Mouse (Mus musculus) heart, embryonic 10.5 days (tissue): ENCODE results near the gene Flt1. TPM values are rescaled to one million over a fixed set of nuclear protein-coding genes. Genes with fewer than 3 reads are reported as not detected.
A peak's percentile ranks its signal among the peaks of the same experiment; 100 is the strongest.
"Not testable (repeated sequence)": the region's sequence is repeated elsewhere in the genome, so short reads cannot be mapped to it uniquely, and the experiment has no call there.

Experiments used
- DNase-seq: peaks from one replicate; pipeline ENCODE4 v3.0.0-alpha.2; 2017; ENCODE audit warnings: low spot score
- H3K27ac ChIP-seq: fragments of 300-500 bp; sonication (generic); 2 replicates; pipeline ENCODE4 v1.5.1; 2016; ENCODE audit warnings: mild to moderate bottlenecking
- H3K27me3 ChIP-seq: fragments of 300-500 bp; sonication (generic); 2 replicates; pipeline ENCODE4 v1.6.1; 2016; ENCODE audit warnings: mild to moderate bottlenecking; ENCODE audit not compliant: poor library complexity, insufficient read depth, severe bottlenecking
- H3K36me3 ChIP-seq: fragments of 300-500 bp; sonication (generic); 2 replicates; pipeline ENCODE4 v1.6.1; 2016; ENCODE audit warnings: mild to moderate bottlenecking, moderate library complexity
- H3K4me1 ChIP-seq: fragments of 300-500 bp; sonication (generic); 2 replicates; pipeline ENCODE4 v1.6.1; 2016; ENCODE audit warnings: mild to moderate bottlenecking
- H3K4me3 ChIP-seq: fragments of 300-500 bp; sonication (generic); 2 replicates; pipeline ENCODE4 v1.5.1; 2016; ENCODE audit warnings: mild to moderate bottlenecking, moderate library complexity
- H3K9me3 ChIP-seq: fragments of 300-500 bp; sonication (generic); 2 replicates; pipeline ENCODE4 v1.6.1; 2016; ENCODE audit warnings: mild to moderate bottlenecking, moderate library complexity
- WGBS: fragments of 180-500 bp; shearing (Covaris S2); methylation state at CpG from one replicate; pipeline ENCODE4 v1.1.7; 2016; 5-methylcytosine and 5-hydroxymethylcytosine counted together
- polyA plus RNA-seq: library from polyadenylated mRNA; unstranded; fragments of >200 nt; fragmentation: Nextera tagmentation; extraction: Ambion mirVana; gene quantifications from 2 replicates; pipeline ENCODE4 v1.2.1, GENCODE M21; 2016

The Flt1 gene
- polyA plus RNA-seq, 1 experiment from 2014 or later = 21.6 TPM

DNA sequence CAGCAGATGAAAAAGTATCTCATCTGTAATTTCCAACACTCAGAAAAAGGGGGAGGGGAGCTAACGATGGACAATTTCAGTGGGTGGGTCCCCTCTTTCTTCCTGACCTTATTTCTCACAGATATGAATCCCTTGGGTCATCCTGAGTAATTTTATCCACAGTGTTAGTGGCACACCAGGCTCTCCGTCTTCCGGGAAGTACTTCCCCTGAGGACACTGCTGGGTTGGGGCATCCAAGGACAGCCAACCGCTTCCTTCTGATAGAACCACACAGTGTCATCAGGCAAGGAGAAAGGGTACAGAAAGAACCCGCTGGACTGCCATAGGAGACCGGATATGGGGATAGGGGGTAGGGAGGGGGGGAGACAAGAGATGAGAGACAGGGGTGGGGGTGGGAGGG lies 111.2 kb downstream of the Flt1 start:
- Histone ChIP-seq H3K27ac (no peak overlapping the region), H3K27me3 (no peaks in the 10 kb centered on the region), H3K4me3 (no peak overlapping the region), H3K9me3 (no peaks in the 10 kb centered on the region), H3K4me1 (peaks cover 6% of the 10 kb centered on the region; the same call in 1 of the 2 replicates), H3K36me3 (no peaks in the 10 kb centered on the region)
- DNase-seq = no peak
- WGBS = 72% methylated on average over 6 of the region's 6 CpGs

DNA sequence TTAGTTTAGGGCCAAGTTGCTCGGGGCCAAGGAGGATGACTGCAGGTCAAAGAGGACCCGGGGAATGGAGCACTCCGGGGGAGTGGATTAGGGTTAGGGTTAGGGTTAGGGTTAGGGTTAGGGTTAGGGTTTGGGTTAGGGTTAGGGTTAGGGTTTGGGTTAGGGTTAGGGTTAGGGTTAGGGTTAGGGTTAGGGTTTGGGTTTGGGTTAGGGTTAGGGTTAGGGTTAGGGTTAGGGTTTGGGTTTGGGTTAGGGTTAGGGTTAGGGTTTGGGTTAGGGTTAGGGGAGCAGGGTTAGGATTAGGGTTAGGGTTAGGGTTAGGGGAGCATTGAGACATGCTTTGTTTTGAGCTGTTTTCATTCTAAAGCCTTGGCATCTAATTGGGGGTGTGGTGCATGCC lies 114.5 kb downstream of the Flt1 start:
- WGBS = 81% methylated on average over 3 of the region's 3 CpGs
- not testable (repeated sequence) for DNase-seq

DNA sequence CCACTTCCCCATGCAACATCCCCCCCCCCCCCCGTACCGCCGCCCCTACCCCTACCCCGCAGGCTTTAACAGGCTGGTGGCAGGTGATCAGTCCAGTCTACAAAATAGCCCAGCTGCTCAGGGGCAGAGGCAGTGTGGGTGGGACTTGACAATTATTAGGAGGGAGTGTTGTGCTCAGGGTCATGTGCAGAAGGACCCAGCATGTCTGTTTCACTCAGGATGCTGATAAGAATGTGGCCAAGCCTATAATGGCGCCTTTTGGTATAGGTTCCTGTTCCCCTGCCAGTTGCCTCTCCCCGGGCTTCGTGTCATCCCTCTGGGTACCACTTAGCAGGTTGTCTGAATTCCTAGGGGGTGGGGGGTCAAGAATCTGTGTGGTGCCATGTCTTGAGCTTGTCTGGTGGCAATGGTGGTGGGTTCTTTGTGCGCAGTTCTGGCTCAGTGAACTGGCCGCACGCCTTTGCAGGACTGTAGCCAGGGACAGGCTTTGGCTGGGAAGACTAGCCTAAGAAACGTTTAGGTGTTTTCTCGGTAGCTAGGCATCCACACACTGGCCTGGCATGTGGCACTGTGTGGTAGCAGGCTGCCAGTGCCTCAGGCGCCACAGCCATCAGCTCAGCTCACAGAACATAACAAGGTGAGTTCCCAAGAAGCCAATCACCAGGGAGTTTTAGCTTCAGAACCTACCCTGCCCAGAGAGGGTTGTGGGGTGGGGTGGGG lies 118.4 kb downstream of the Flt1 start:
- H3K4me3 ChIP-seq = no peak overlapping the region
- H3K4me1 ChIP-seq = peaks cover 7% of the 10 kb centered on the region
- H3K27ac ChIP-seq = peak overlapping the region; percentile 1; the same call in 1 of the 2 replicates
- no peaks in the 10 kb centered on the region for H3K9me3 ChIP-seq
- no peaks in the 10 kb centered on the region for H3K27me3 ChIP-seq
- WGBS = 77% methylated on average over 13 of the region's 13 CpGs
- no peaks in the 10 kb centered on the region for H3K36me3 ChIP-seq
- DNase-seq = no peak

More for the DNA sequence above, 114.5 kb downstream of the Flt1 start:
- not testable (repeated sequence) for H3K4me3 ChIP-seq, H3K27me3 ChIP-seq, H3K27ac ChIP-seq, H3K9me3 ChIP-seq, H3K36me3 ChIP-seq
- peaks cover 13% of the 10 kb centered on the region for H3K4me1 ChIP-seq

DNA sequence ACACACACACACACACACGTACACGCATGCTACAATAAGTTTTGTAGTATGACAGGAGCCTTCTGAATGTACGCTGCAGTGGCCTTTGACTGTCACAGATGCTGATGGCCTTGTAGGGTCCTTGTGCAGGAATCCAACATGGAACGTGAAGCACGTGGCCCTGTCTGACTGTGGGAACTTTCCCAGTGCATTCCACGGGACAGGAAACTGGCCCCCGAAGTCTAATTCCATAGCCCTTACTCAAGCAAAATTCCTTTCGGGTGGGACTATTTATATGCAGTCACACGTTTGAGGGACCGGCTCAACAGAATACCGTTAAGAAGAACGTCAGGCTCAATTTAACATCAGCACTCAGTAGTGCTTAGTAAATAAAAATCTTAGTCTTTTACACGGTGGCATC lies 119.1 kb downstream of the Flt1 start:
- no peaks in the 10 kb centered on the region for H3K27me3 ChIP-seq
- no peaks in the 10 kb centered on the region for H3K36me3 ChIP-seq
- peak overlapping the region; percentile 1; the same call in 1 of the 2 replicates for H3K27ac ChIP-seq
- DNase-seq = no peak
- H3K4me1 ChIP-seq = peaks cover 14% of the 10 kb centered on the region
- no peak overlapping the region for H3K4me3 ChIP-seq
- 73% methylated on average over 13 of the region's 13 CpGs for WGBS
- H3K9me3 ChIP-seq = no peaks in the 10 kb centered on the region

DNA sequence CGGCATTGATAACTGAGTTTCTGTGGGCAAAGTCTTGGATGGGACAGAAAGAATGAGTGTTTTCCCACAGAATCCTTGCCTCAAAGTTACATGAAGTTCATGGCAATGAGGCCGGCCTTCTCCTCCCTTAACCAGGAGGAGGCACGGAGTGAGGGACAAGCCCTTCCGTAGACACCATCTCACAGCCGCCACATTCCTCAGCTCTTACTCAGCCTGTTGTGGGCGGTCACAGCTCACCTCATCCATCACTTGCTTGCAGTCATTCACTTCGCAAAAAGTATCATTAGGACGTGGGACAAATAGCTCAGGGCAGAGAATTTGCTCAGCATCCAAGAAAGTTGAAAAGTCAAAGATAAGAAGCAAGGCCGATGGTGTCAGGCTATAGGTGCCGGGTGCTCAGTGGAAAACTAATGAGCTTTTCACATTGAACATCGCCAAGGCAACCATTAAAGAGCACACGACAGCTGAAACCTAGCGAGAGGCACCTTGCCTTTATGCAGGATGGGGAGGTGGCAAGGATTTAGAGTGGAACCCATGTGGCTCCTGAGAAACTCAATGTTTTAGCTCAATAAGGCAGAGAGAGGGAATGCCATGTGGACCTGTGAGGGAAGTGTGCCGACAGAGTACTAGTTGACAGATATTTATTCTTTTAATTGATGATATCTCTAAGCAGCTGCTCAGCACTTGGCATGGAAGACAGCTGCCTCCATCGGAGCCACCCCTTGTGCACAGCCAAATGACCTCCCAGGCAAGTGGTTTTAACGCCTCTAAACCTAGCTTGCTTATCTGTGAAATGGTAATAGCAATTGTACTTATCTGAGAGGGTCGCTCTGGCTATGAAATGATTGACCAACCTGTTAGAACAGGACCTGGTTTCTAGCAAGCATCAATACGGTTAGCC lies 124.1 kb downstream of the Flt1 start:
- H3K27me3 ChIP-seq = peaks cover 5% of the 10 kb centered on the region; the same call in 1 of the 2 replicates
- H3K9me3 ChIP-seq = no peaks in the 10 kb centered on the region
- DNase-seq = no peak
- 0 out of 2 replicates have a peak, but pooled peaks cover 2% of the 10 kb centered on the region for H3K36me3 ChIP-seq
- H3K4me1 ChIP-seq = peaks cover 28% of the 10 kb centered on the region
- no peak overlapping the region for H3K27ac ChIP-seq
- no peak overlapping the region for H3K4me3 ChIP-seq
- WGBS = 43% methylated on average over 18 of the region's 18 CpGs

DNA sequence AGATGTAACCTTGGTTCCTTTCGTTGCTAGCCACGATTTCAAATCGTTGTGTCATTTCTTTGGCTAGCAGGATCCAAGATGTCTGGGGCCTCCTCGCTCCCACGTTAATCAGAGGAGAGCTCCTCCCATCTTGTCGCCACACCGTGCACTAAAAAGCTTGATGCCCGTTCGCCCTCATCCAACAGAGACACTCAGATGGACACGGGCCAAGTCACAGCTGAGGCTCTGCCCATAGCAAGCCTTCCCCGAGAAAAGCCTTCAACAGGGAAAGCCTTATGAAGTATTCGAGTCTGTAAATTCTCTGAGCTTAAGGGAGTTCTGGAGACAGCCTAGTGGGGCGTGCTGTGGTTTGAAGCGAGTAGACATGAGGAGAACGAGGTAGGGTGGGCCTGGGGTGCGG lies 128.0 kb downstream of the Flt1 start:
- Histone ChIP-seq H3K9me3 (no peaks in the 10 kb centered on the region), H3K27ac (0 out of 2 replicates have a peak overlapping the region, but pooled peaks have one; percentile 22), H3K36me3 (peaks cover 5% of the 10 kb centered on the region; the same call in 1 of the 2 replicates), H3K4me1 (peaks cover 33% of the 10 kb centered on the region), H3K27me3 (peaks cover 5% of the 10 kb centered on the region; the same call in 1 of the 2 replicates), H3K4me3 (no peak overlapping the region)
- 78% methylated on average over 16 of the region's 16 CpGs for WGBS
- no peak for DNase-seq

DNA sequence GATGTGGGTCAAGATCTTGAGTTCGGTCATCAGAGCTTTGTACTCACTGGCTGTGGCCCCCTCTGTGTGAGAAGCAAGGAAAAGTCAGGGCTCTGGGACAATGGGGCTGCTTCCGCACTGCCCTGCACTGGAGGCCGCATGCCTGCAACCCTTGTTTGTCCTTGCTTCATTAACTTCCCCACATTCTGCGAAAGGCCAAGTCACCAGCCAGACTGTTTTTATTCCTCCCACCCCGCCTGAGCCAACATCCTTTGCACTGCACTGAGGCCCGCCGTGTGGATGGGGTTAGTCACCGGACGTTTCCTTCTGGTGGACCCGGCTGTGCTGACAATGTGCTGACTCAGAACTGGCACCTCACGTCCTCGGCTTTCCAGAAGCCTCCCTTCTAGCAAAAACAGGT lies 136.0 kb downstream of the Flt1 start:
- Histone ChIP-seq H3K9me3 (no peaks in the 10 kb centered on the region), H3K27me3 (no peaks in the 10 kb centered on the region), H3K36me3 (peaks cover 7% of the 10 kb centered on the region; the same call in 1 of the 2 replicates), H3K27ac (peak overlapping the region; percentile 59; the same call in 1 of the 2 replicates), H3K4me1 (peaks cover 1% of the 10 kb centered on the region; the same call in 1 of the 2 replicates), H3K4me3 (no peak overlapping the region)
- no peak for DNase-seq
- WGBS = 51% methylated on average over 12 of the region's 12 CpGs

DNA sequence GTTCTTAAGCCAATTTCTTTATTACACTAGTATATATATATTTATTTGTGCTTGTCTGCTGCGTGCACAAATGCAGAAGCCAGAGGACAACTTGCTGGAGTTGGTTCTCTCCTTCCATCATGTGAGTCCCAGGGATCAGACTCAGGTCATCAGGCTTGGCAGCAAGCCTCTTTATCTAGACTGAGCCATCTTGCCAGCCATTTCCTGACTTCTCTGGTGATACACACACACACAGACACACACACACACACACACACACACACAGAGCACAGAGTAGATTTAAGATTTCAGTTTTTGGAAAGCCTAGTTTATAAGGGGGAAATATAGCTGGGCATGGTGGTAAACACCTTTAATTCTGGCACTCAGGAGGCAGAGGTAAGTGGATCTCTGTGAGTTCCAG lies 140.7 kb downstream of the Flt1 start:
- Histone ChIP-seq H3K4me1 (peaks cover 5% of the 10 kb centered on the region), H3K4me3 (no peak overlapping the region), H3K27me3 (no peaks in the 10 kb centered on the region), H3K27ac (no peak overlapping the region), H3K36me3 (peaks cover 7% of the 10 kb centered on the region; the same call in 1 of the 2 replicates), H3K9me3 (no peaks in the 10 kb centered on the region)
- WGBS = 64% methylated on average over 1 of the region's 1 CpGs
- no peak for DNase-seq

DNA sequence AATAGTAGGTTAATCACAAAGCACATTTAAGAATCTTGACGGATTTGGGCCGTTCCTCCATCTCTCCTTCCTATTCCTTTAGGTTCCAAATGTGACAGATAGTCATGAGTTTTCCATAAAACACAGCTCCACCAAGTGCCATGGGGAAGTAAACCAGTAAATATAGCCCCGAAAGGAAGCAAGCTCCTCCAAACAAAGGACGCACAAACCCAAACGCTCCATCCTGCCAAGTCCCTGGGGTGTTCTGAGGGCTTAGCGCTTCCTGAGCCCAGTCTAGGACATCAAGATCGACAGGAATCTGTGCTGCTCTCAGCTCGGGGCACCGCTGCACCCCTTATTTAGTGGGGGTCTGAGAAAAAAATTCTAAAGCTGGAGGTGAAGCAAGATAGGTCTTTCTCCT lies 141.2 kb downstream of the Flt1 start:
- 71% methylated on average over 9 of the region's 9 CpGs for WGBS
- Histone ChIP-seq H3K9me3 (no peaks in the 10 kb centered on the region), H3K4me1 (peaks cover 9% of the 10 kb centered on the region), H3K27me3 (no peaks in the 10 kb centered on the region), H3K36me3 (peaks cover 11% of the 10 kb centered on the region; the same call in 1 of the 2 replicates), H3K4me3 (no peak overlapping the region), H3K27ac (no peak overlapping the region)
- DNase-seq = no peak

DNA sequence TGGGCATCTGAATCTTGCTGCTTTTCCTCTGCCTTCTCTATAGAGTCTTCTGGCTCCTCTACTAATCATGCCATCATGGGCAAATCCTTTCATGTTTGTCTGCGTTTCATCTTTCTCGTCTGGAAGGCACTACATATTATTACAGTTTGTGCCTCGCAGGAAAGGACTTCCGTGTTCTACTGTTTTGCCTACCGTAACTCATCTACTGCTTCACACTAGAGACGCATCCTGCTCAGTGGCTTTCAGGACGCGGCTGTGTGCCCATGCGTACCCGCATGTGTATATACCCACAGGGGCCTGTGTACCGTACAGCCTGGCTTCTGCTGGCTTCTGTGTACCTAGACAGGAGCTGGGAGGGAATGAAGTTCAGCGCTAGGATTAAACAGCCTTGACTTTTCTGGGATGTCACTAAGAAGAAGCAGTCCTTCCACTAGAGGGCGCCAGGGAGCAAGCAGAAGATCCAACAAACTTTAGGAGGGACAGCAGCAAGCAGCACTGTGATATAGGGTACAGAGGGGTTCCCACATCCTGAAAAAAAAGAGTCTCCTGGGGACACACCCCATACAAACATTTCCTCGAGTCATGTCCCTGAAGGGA lies 142.0 kb downstream of the Flt1 start:
- no peaks in the 10 kb centered on the region for H3K27me3 ChIP-seq
- 37% methylated on average over 14 of the region's 14 CpGs for WGBS
- peak; percentile 88 for DNase-seq
- peaks cover 10% of the 10 kb centered on the region for H3K4me1 ChIP-seq
- peak overlapping the region; percentile 31; the same call in 1 of the 2 replicates for H3K4me3 ChIP-seq
- H3K36me3 ChIP-seq = peaks cover 17% of the 10 kb centered on the region; the same call in 1 of the 2 replicates
- no peak overlapping the region for H3K27ac ChIP-seq
- no peaks in the 10 kb centered on the region for H3K9me3 ChIP-seq

DNA sequence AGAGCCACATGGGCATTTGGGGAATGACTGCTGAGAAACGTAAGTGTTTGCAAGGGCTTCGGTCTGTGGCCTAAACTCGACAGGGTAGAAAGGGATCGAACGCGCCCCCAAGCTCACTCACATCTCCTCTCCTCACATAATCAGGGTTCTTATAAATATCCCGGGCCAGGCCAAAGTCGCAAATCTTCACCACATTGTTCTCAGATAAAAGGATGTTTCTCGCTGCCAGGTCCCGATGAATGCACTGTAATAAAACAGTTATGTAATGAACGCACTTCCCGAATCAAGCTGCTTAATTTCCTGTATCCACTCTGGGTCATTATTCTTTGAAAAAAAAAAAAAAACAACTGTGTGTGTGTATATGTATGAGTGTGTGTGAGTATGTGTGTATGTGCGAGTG lies 145.6 kb downstream of the Flt1 start:
- H3K4me1 ChIP-seq = peaks cover 13% of the 10 kb centered on the region
- no peak for DNase-seq
- no peaks in the 10 kb centered on the region for H3K9me3 ChIP-seq
- WGBS = 88% methylated on average over 13 of the region's 13 CpGs
- H3K4me3 ChIP-seq = no peak overlapping the region
- H3K36me3 ChIP-seq = peaks cover 13% of the 10 kb centered on the region; the same call in 1 of the 2 replicates
- no peaks in the 10 kb centered on the region; the same call in 1 of the 2 replicates for H3K27me3 ChIP-seq
- no peak overlapping the region for H3K27ac ChIP-seq

DNA sequence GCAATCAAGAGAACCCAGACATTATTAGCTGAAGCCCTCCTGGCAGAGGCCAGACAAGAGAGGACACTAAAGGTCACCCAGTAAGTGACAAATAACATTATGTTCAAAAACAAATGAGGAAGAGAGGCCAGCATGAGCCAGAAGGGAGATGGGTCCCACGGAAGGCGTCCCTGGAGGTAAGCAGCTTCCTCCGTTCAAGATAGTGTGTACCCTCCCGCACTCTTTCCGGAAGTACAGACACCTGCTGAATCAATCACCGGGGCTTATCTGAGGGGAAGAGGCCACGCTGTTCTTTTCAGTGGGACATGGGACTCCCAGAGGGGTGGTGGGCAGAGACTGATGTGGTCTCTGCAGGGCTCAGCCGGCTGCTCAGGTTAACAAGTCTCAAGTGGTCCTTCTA lies 146.1 kb downstream of the Flt1 start:
- no peaks in the 10 kb centered on the region; the same call in 1 of the 2 replicates for H3K27me3 ChIP-seq
- DNase-seq = no peak
- H3K9me3 ChIP-seq = no peaks in the 10 kb centered on the region
- peaks cover 13% of the 10 kb centered on the region; the same call in 1 of the 2 replicates for H3K36me3 ChIP-seq
- H3K27ac ChIP-seq = no peak overlapping the region
- no peak overlapping the region for H3K4me3 ChIP-seq
- WGBS = 69% methylated on average over 8 of the region's 8 CpGs
- H3K4me1 ChIP-seq = peaks cover 12% of the 10 kb centered on the region
